Mouse (Mus musculus): ENCODE measurements around the gene Greb1. TPM values are rescaled to one million over a fixed set of nuclear protein-coding genes. Genes with fewer than 3 reads are reported as not detected.

Greb1 gene
- polyA plus RNA-seq, 1 experiment from 2014 or later, result 4.5 TPM

DNA sequence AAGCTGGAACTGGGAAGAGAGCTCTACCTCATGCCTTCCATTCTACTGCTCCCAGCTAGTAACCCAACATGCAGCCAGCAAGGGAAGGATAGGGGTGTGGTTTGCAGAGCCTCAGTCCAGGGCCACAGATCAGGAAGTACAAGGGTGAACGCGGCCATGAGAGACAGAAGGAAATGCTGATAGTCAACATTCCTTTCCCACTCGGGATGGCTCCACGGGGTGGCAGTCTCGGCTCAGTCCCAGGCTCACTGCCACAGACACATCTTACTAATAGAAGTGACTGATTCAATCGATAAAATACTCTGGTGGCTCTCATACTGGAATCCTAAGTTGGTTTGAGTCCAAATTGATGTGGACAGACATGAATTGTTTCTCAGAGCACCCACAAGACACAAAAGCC, 27.8 kb upstream of the Greb1 start:
- 76% methylated on average over 6 of the region's 6 CpGs for WGBS
- H3K27me3 ChIP-seq, result no peaks in the 10 kb centered on the region
- H3K4me1 ChIP-seq, result no peaks in the 10 kb centered on the region
- no peak overlapping the region for H3K4me3 ChIP-seq
- H3K9ac ChIP-seq, result no peak overlapping the region
- ATAC-seq (ENCODE audit: low FRiP score), result no peak
- no peak overlapping the region for H3K27ac ChIP-seq
- no peak overlapping the region for H3K4me2 ChIP-seq (replicated peaks)
- H3K9me3 ChIP-seq (replicated peaks), result no peaks in the 10 kb centered on the region
- peaks cover 42% of the 10 kb centered on the region for H3K36me3 ChIP-seq

DNA sequence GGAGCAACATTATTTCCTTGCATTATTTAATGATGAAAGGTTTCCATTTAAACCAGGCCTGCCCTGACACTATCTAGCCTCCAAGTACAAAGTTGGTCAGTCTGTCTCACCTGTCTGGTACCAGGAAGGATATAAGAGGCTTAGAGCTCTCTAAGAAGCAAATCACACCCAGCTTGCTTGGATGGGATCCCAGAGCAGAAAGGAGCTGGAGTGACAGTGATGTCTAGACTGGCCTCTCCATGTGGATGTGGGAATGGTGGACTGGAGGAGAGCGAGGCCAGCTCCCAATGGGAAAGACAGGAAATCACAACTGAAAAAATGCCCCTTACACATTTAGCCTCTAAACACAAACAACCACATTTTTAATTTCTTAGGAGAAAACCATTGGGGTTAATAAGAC, 23.0 kb upstream of the Greb1 start:
- peaks cover 9% of the 10 kb centered on the region for H3K4me1 ChIP-seq
- no peak overlapping the region for H3K4me3 ChIP-seq
- no peaks in the 10 kb centered on the region for H3K27me3 ChIP-seq
- no peak for ATAC-seq (ENCODE audit: low FRiP score)
- 90% methylated on average over 1 of the region's 1 CpGs for WGBS
- H3K9me3 ChIP-seq (replicated peaks), result no peaks in the 10 kb centered on the region
- H3K4me2 ChIP-seq (replicated peaks), result no peak overlapping the region
- H3K27ac ChIP-seq, result no peak overlapping the region
- H3K36me3 ChIP-seq, result peaks cover 72% of the 10 kb centered on the region
- no peak overlapping the region for H3K9ac ChIP-seq

DNA sequence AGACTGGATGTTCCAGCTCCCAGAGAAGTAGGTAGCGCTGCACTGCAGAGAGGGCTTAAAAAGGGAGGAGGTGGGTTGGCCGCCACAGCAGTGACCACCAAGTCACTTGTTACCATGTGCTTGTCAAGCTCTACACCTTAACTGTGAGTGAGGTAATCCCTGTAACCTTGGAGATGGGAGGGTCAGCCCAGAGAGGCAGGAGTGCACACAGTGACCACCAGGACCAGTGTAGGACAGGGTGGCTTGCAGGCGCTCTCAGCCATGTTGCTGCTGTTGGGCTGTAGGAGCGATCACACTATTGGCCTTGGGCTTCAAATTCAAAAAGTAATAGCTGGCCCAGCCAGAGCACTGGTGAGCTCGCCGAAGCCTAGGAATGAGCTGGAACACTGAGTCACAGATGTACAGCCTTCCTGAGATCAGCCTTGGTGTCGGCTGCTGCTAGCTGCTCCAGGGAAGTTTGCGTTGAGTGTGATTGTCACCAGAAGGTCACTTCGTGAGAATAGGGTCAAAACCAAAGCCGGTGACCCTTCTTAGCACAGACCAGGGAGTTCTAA, 21.6 kb upstream of the Greb1 start:
- H3K4me2 ChIP-seq (replicated peaks), result no peak overlapping the region
- no peak overlapping the region for H3K4me3 ChIP-seq
- H3K4me1 ChIP-seq, result peaks cover 15% of the 10 kb centered on the region
- no peak overlapping the region for H3K27ac ChIP-seq
- ATAC-seq (ENCODE audit: low FRiP score), result no peak
- H3K27me3 ChIP-seq, result no peaks in the 10 kb centered on the region
- H3K9ac ChIP-seq, result 0 out of 2 replicates have a peak overlapping the region, but pooled peaks have one; percentile 1
- peaks cover 67% of the 10 kb centered on the region for H3K36me3 ChIP-seq
- WGBS, result 93% methylated on average over 10 of the region's 10 CpGs
- H3K9me3 ChIP-seq (replicated peaks), result no peaks in the 10 kb centered on the region

GRCm38 (mm10) chr12:16820761-16821160, 20.1 kb upstream of the Greb1 start:
- ATAC-seq (ENCODE audit: low FRiP score), result no peak
- no peaks in the 10 kb centered on the region for H3K27me3 ChIP-seq
- H3K4me1 ChIP-seq, result peaks cover 15% of the 10 kb centered on the region
- peaks cover 71% of the 10 kb centered on the region for H3K36me3 ChIP-seq
- H3K27ac ChIP-seq, result no peak overlapping the region
- WGBS, result 89% methylated on average over 7 of the region's 7 CpGs
- H3K9ac ChIP-seq, result no peak overlapping the region
- H3K4me3 ChIP-seq, result no peak overlapping the region
- no peaks in the 10 kb centered on the region for H3K9me3 ChIP-seq (replicated peaks)
- H3K4me2 ChIP-seq (replicated peaks), result no peak overlapping the region

- no peak overlapping the region for H3K4me3 ChIP-seq
- H3K4me1 ChIP-seq, result peaks cover 17% of the 10 kb centered on the region
- ATAC-seq (ENCODE audit: low FRiP score), result peak; percentile 86
- no peaks in the 10 kb centered on the region for H3K27me3 ChIP-seq
- H3K9me3 ChIP-seq (replicated peaks), result no peaks in the 10 kb centered on the region
- 0 out of 2 replicates have a peak overlapping the region, but pooled peaks have one; percentile 6 for H3K4me2 ChIP-seq (replicated peaks)
- peaks cover 58% of the 10 kb centered on the region for H3K36me3 ChIP-seq
- peak overlapping the region; percentile 81 for H3K27ac ChIP-seq
- WGBS, result 32% methylated on average over 11 of the region's 11 CpGs
- H3K9ac ChIP-seq, result no peak overlapping the region
These were observed 17.8 kb upstream of the Greb1 start for GRCm38 (mm10) chr12:16818513-16818912.

- Histone ChIP-seq H3K36me3 (peaks cover 45% of the 10 kb centered on the region), H3K9me3 (replicated peaks) (no peaks in the 10 kb centered on the region), H3K9ac (no peak overlapping the region), H3K27me3 (no peaks in the 10 kb centered on the region), H3K4me1 (peaks cover 29% of the 10 kb centered on the region), H3K4me2 (replicated peaks) (no peak overlapping the region), H3K4me3 (no peak overlapping the region), H3K27ac (no peak overlapping the region)
- 92% methylated on average over 4 of the region's 4 CpGs for WGBS
- ATAC-seq (ENCODE audit: low FRiP score), result no peak
These were observed 16.5 kb upstream of the Greb1 start for GRCm38 (mm10) chr12:16817147-16817546.

DNA sequence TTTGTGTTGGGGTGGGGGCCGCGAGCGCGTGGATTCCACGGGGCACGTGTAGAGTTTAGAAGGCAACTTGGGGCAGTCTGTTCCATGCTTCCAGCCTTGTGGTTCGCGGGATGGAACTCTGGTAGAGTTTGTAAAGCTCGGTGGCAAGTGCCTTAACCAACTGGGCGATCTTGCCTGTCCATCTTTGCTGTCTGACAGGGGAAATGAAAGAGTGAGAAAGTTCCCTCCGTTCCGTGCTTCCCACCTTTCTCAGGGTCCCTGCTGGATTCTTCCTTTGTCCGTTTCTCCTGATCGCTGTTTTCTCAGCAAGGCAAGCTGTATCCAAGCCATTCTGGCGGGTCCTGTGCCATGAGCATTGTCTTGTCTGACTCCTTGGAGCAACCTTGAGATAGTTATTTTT, 10.8 kb upstream of the Greb1 start:
- Histone ChIP-seq H3K4me3 (peak overlapping the region; percentile 91), H3K4me1 (peaks cover 18% of the 10 kb centered on the region), H3K27ac (peak overlapping the region; percentile 76; the same call in 1 of the 2 replicates), H3K36me3 (peaks cover 10% of the 10 kb centered on the region), H3K4me2 (replicated peaks) (peak overlapping the region; percentile 72), H3K27me3 (peaks cover 21% of the 10 kb centered on the region), H3K9me3 (replicated peaks) (no peaks in the 10 kb centered on the region), H3K9ac (peak overlapping the region; percentile 91)
- 8% methylated on average over 15 of the region's 15 CpGs for WGBS
- ATAC-seq (ENCODE audit: low FRiP score), result peak; percentile 15; the same call in 1 of the 2 replicates

DNA sequence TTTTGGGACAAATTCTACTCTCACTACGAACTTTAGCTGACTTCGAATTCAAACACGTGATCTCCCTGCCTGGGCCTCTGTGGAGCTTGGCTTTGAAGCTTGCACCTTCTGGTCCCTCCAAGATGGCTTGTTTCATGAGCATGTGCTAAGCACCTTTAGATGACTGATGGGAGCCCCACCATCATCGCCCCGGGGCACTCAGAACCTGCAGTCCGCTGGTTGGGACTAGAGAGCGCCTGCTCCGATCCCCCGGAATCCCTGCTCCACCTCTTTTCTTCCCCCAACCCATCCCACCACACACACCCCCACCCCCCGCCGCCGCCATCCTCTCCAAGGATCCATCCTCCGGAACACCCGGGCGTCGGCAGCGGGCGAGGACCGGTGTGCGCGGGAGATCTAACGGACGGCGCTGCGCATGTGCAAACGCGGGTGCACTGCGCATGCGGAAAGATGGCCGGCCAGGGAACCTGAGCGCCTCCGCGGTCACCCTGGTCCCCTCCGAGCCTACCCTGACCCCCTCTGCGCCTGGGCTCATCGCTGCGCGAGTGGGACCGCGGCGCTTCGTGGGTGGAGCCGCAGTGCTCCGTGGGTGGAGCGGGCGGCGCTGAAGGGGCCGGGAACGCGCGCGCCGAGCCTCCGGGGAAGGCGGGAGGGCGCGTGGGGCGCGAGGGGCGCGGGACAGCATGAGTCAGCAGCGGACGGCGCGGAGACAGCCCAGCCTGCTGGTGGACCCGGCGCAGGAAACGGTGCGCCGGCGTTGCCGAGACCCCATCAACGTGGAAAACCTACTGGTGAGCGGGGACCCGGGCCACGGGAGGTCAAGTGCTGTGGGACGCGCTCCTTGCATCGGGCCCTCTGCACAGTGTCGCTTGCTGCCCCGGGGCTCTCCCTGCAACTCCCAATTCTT, 10.1 kb upstream of the Greb1 start, which contains the start of gene E2f6:
Gene E2f6 (plus strand): TSS at position 439 of the 907 bp plus-strand sequence.
- peak within 1 kb of the TSS; percentile 76 for H3K27ac ChIP-seq
- peaks cover 8% of the 10 kb centered on the region; the same call in 1 of the 2 replicates for H3K36me3 ChIP-seq
- peaks cover 27% of the 10 kb centered on the region for H3K27me3 ChIP-seq
- WGBS, result 7% methylated on average over 62 of the region's 81 CpGs
- no peaks in the 10 kb centered on the region for H3K9me3 ChIP-seq (replicated peaks)
- peak within 1 kb of the TSS; percentile 91 for H3K9ac ChIP-seq
- ATAC-seq (ENCODE audit: low FRiP score), result peak; percentile 87
- peaks cover 18% of the 10 kb centered on the region for H3K4me1 ChIP-seq
- peak within 1 kb of the TSS; percentile 72 for H3K4me2 ChIP-seq (replicated peaks)
- H3K4me3 ChIP-seq, result peak within 1 kb of the TSS; percentile 91

- Histone ChIP-seq H3K9ac (no peak overlapping the region), H3K27me3 (peaks cover 27% of the 10 kb centered on the region), H3K36me3 (no peaks in the 10 kb centered on the region), H3K27ac (no peak overlapping the region), H3K4me1 (peaks cover 18% of the 10 kb centered on the region), H3K4me2 (replicated peaks) (no peak overlapping the region), H3K4me3 (no peak overlapping the region), H3K9me3 (replicated peaks) (no peaks in the 10 kb centered on the region)
- WGBS, result 49% methylated on average over 3 of the region's 3 CpGs
- ATAC-seq (ENCODE audit: low FRiP score), result no peak
These were observed 7.4 kb upstream of the Greb1 start for GRCm38 (mm10) chr12:16808045-16808444.

- Histone ChIP-seq H3K4me1 (peaks cover 10% of the 10 kb centered on the region; the same call in 1 of the 2 replicates), H3K9ac (no peak overlapping the region), H3K9me3 (replicated peaks) (no peaks in the 10 kb centered on the region), H3K27ac (no peak overlapping the region), H3K27me3 (peaks cover 27% of the 10 kb centered on the region), H3K4me3 (no peak overlapping the region), H3K4me2 (replicated peaks) (no peak overlapping the region), H3K36me3 (no peaks in the 10 kb centered on the region)
- WGBS, result 4% methylated on average over 5 of the region's 5 CpGs
- peak; percentile 51; the same call in 1 of the 2 replicates for ATAC-seq (ENCODE audit: low FRiP score)
These were observed 4.8 kb upstream of the Greb1 start for GRCm38 (mm10) chr12:16805511-16805910.

- Histone ChIP-seq H3K27me3 (peaks cover 14% of the 10 kb centered on the region), H3K36me3 (no peaks in the 10 kb centered on the region), H3K9ac (no peak overlapping the region), H3K9me3 (replicated peaks) (no peaks in the 10 kb centered on the region), H3K4me3 (no peak overlapping the region), H3K4me1 (peaks cover 19% of the 10 kb centered on the region), H3K4me2 (replicated peaks) (no peak overlapping the region), H3K27ac (no peak overlapping the region)
- no peak for ATAC-seq (ENCODE audit: low FRiP score)
- 13% methylated on average over 5 of the region's 5 CpGs for WGBS
These were observed 3.3 kb upstream of the Greb1 start for GRCm38 (mm10) chr12:16803956-16804430.

DNA sequence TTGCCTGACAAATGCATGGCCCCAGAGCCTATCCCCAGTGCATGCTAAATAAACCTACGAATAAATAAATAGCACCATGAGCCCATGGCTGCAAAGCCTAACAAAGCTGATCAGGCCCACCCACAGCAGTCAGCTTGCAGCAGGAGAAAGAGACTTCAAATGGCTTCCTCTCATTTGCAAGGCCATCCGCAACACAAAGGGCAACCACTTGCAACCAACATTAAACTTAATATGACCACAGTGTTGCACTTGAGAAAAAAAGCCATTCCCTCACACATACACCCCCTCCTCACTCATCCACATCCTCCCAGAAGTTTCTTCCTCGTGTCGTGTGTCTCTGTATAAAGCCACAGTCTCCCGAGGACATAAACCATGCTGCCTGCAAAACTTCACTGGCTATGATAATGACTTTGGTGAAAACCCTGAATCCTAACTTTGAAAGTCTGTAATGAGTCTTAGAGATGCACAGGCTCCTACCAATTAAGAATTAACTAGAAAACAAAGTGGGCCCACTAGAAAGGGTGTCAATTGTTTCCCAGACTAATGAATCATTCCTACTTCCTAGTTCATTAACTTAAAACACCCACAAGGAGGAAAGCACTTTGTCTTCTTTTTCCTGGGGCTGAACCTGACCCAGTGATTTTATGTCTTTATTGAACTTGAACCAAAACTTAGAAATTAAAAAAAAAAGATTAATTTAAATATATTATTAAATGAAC, 2.7 kb upstream of the Greb1 start:
- H3K4me1 ChIP-seq, result peaks cover 24% of the 10 kb centered on the region
- H3K9ac ChIP-seq, result no peak overlapping the region
- no peak overlapping the region for H3K4me2 ChIP-seq (replicated peaks)
- no peaks in the 10 kb centered on the region for H3K36me3 ChIP-seq
- 13% methylated on average over 5 of the region's 5 CpGs for WGBS
- H3K27me3 ChIP-seq, result peaks cover 11% of the 10 kb centered on the region
- no peaks in the 10 kb centered on the region for H3K9me3 ChIP-seq (replicated peaks)
- H3K27ac ChIP-seq, result no peak overlapping the region
- H3K4me3 ChIP-seq, result no peak overlapping the region
- no peak for ATAC-seq (ENCODE audit: low FRiP score)

Data from hindbrain, embryonic 12.5 days (tissue).